Mouse (Mus musculus) kidney, postnatal 0 days (tissue): Measurements from ENCODE around the gene Fgfr2. TPM values are rescaled to one million over a fixed set of nuclear protein-coding genes. Genes with fewer than 3 reads are reported as not detected.

Experiments
- ATAC-seq: fragments of 200-750 bp; cut with Nextera tagmentation; replicated peaks from 2 replicates; pipeline ENCODE4 v1.8.0; 2017; ENCODE audit warnings: low read depth, moderate number of reproducible peaks, moderate TSS enrichment, moderate library complexity; ENCODE audit not compliant: low FRiP score
- DNase-seq: peaks from one replicate; pipeline ENCODE4 v3.0.0-alpha.2; 2016; ENCODE audit warnings: low spot score
- H3K27ac ChIP-seq: fragments of 300-500 bp; sonication (generic); 2 replicates; pipeline ENCODE4 v1.5.1; 2014; ENCODE audit warnings: mild to moderate bottlenecking
- H3K27me3 ChIP-seq: fragments of 300-500 bp; sonication (generic); 2 replicates; pipeline ENCODE4 v1.6.1; 2014; ENCODE audit warnings: low read length, mixed read lengths; ENCODE audit not compliant: insufficient read depth
- H3K36me3 ChIP-seq: fragments of 300-500 bp; sonication (generic); 2 replicates; pipeline ENCODE4 v1.6.1; 2014; ENCODE audit warnings: low read length, mixed read lengths; ENCODE audit not compliant: insufficient read depth
- H3K4me1 ChIP-seq: fragments of 300-500 bp; sonication (generic); replicated peaks from 2 replicates; pipeline ENCODE4 v1.6.1; 2014; ENCODE audit warnings: antibody characterized with exemption, low read length, mixed read lengths; ENCODE audit not compliant: insufficient read depth
- H3K4me2 ChIP-seq: fragments of 300-500 bp; sonication (generic); 2 replicates; pipeline ENCODE4 v1.6.1; 2014; ENCODE audit warnings: mild to moderate bottlenecking, low read length, moderate library complexity, mixed read lengths
- H3K4me3 ChIP-seq: fragments of 300-500 bp; sonication (generic); replicated peaks from 2 replicates; pipeline ENCODE4 v1.5.1; 2014; ENCODE audit warnings: low read depth, low read length
- H3K9ac ChIP-seq: fragments of 300-500 bp; sonication (generic); 2 replicates; pipeline ENCODE4 v1.6.1; 2014; ENCODE audit warnings: low read depth, low read length
- H3K9me3 ChIP-seq: fragments of 300-500 bp; sonication (generic); replicated peaks from 2 replicates; pipeline ENCODE4 v1.6.1; 2016; ENCODE audit warnings: low read length, inconsistent platforms, mixed read lengths
- CTCF ChIP-seq: IDR thresholded peaks from 2 replicates; pipeline ENCODE4 v1.5.1; 2016; ENCODE audit warnings: antibody characterized with exemption, low read depth, mild to moderate bottlenecking, moderate library complexity
- WGBS: fragments of 180-500 bp; shearing (Covaris S2); extraction: QIAGEN DNeasy Blood & Tissue Kit; methylation state at CpG from one replicate; pipeline ENCODE4 v1.1.7; 2014; 5-methylcytosine and 5-hydroxymethylcytosine counted together
- polyA plus RNA-seq: library from polyadenylated mRNA; unstranded; fragments of >200 nt; fragmentation: Nextera tagmentation; extraction: Ambion mirVana; gene quantifications from 2 replicates; pipeline ENCODE4 v1.2.1, GENCODE M21; 2015

Fgfr2 gene
- polyA plus RNA-seq, 1 experiment from 2014 or later: 79.8 TPM

DNA sequence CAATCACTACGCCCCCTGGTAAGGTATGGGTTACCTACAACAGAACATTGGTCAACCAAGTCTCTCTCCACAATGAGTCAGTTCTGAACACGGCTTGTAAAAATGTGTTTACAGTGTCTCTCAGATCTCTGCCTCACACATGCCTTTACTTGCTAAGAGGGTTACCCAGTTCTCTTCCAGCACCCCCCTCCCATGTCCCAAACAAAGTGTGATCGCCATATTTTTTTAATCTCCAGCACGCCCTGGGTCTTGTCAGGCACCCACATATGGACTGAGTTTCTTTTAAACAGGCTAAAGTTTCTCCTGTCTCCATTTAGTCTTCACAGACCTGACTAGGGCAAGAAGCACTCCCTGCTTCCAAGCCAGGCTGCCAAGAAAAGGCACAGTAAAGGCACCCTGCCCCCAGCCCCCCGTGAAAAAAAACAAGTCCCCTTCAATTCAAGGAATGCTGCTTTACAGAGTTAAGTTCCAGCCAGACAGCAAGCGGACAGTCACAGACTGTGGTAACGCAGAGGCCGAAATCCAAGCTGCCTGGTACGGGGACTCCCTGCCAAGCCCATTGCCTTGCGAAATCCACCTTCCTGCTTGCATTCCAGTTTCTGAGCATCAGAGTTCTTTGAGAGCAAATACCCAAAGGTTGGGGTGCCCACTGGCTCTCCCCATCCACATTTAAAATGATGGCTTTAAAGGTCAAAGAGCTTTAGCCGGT lies 2834.3 kb downstream of the Fgfr2 start:
- DNase-seq (peak; percentile 63), ATAC-seq (no peak)
- Histone ChIP-seq H3K36me3 (no peaks in the 10 kb centered on the region), H3K4me3 (no peak overlapping the region), H3K9me3 (no peaks in the 10 kb centered on the region), H3K27me3 (no peaks in the 10 kb centered on the region), H3K27ac (peak overlapping the region; percentile 47; the same call in 1 of the 2 replicates), H3K9ac (no peak overlapping the region), H3K4me1 (peaks cover 18% of the 10 kb centered on the region), H3K4me2 (peak overlapping the region; percentile 27; the same call in 1 of the 2 replicates)
- no peak for TF ChIP-seq CTCF
- WGBS: 53% methylated on average over 11 of the region's 11 CpGs

DNA sequence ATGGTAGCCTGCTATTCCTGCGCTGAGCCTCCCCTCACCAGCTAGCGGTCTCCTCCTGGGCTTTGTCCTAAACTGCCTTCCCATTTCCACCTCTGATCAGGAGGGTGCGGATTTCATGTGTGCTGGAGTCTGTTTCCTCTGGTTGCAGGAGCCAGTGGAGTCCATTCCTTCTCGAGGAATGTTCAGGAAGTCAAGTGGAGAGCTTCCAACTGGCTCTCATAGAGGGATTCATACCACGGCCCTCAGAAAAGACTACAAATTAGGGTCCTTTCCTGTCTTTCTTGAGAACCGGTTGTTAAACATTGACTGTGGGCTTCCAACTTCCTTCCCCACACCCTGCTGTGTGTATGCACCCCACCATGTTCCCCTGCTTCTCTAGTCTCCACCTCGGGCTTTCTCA lies 2834.9 kb downstream of the Fgfr2 start:
- H3K4me3 ChIP-seq: no peak overlapping the region
- no peak overlapping the region for H3K4me2 ChIP-seq

GRCm38 (mm10) chr7:130278738-130279705 lies 2844.1 kb downstream of the Fgfr2 start:
- TF ChIP-seq CTCF: no peak
- Histone ChIP-seq H3K4me1 (peaks cover 11% of the 10 kb centered on the region), H3K9me3 (no peaks in the 10 kb centered on the region), H3K27ac (peak overlapping the region; percentile 83), H3K9ac (no peak overlapping the region), H3K4me2 (no peak overlapping the region), H3K36me3 (no peaks in the 10 kb centered on the region), H3K4me3 (no peak overlapping the region), H3K27me3 (no peaks in the 10 kb centered on the region)
- DNase-seq (peak; percentile 94), ATAC-seq (peak; percentile 44; the same call in 1 of the 2 replicates)
- 11% methylated on average over 19 of the region's 19 CpGs for whole genome bisulfite sequencing

More for the DNA sequence above, 2834.9 kb downstream of the Fgfr2 start:
- WGBS: 50% methylated on average over 7 of the region's 7 CpGs
- peaks cover 18% of the 10 kb centered on the region for H3K4me1 ChIP-seq
- DNase-seq (peak; percentile 69), ATAC-seq (no peak)
- no peaks in the 10 kb centered on the region for H3K36me3 ChIP-seq
- H3K9me3 ChIP-seq: no peaks in the 10 kb centered on the region
- no peak overlapping the region for H3K9ac ChIP-seq
- TF ChIP-seq CTCF: no peak
- no peaks in the 10 kb centered on the region for H3K27me3 ChIP-seq
- H3K27ac ChIP-seq: 0 out of 2 replicates have a peak overlapping the region, but pooled peaks have one; percentile 32

DNA sequence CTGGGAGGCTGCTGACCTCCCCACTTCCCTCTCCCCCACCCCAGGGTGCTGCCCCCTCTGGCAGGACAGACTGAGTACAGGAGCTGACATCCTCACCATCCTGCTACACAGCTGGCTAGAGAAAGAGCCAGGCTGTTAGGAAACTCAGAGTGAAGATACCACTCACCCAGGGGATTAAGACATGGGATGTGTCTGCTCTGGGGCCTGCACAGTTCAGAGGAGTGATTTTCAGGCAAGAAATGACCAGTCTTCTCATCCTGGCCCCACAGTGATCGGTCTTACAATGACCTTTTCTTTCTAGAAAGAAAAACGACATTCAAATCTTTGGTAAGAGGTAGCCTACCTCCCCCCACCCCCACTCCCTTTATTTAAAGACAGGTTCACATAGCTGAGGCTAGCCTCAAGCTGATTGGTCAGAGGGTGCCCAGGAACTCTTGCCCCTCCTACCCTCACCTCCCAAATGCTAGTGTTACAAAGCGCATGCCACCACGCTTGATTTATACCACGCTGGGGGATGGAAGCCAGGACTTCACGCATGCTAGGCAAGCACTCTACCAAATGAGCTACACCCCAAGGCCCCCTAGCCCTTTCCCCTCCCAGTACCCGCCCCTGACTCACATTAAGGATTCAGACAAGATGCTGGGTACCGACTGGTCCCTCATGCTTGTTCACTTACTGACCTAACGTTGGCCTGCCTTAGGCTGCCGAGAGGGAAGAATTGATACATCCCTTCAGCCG lies 2845.0 kb downstream of the Fgfr2 start:
- no peak overlapping the region for H3K4me2 ChIP-seq
- TF ChIP-seq CTCF: peak; percentile 36; the same call in 1 of the 2 replicates
- H3K4me3 ChIP-seq: no peak overlapping the region
- H3K9ac ChIP-seq: no peak overlapping the region
- H3K27me3 ChIP-seq: no peaks in the 10 kb centered on the region
- 24% methylated on average over 11 of the region's 11 CpGs for WGBS
- peaks cover 11% of the 10 kb centered on the region for H3K4me1 ChIP-seq
- H3K27ac ChIP-seq: peak overlapping the region; percentile 83
- ATAC-seq: peak; percentile 78
- DNase-seq: peak; percentile 88
- no peaks in the 10 kb centered on the region for H3K36me3 ChIP-seq
- H3K9me3 ChIP-seq: no peaks in the 10 kb centered on the region

GRCm38 (mm10) chr7:130273265-130273664 lies 2849.9 kb downstream of the Fgfr2 start:
- H3K27me3 ChIP-seq: no peaks in the 10 kb centered on the region
- no peak overlapping the region for H3K27ac ChIP-seq
- WGBS: 8% methylated on average over 16 of the region's 16 CpGs
- H3K9ac ChIP-seq: no peak overlapping the region
- no peaks in the 10 kb centered on the region for H3K36me3 ChIP-seq
- no peaks in the 10 kb centered on the region for H3K9me3 ChIP-seq
- H3K4me2 ChIP-seq: no peak overlapping the region
- DNase-seq: peak; percentile 87
- ATAC-seq: peak; percentile 50; the same call in 1 of the 2 replicates
- no peaks in the 10 kb centered on the region for H3K4me1 ChIP-seq
- TF ChIP-seq CTCF: peak; percentile 95
- H3K4me3 ChIP-seq: no peak overlapping the region

DNA sequence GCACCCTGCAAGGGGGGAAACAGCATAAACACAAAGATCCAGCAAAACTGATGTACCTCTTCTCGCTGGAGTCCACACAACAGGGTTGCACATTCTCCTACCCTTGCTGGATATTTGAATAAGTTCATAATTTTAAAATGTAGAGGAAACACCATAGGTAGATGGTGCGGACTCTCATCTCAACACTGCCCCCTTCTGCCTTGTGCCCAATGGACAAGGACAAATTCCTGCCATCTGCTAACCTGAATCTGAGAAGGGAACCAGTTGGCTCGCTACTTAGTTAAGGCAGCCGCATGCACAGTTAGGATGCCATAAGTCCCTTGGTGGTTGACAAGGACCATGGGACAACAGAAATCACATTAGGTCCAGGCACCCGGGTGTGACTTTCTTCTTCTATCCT lies 2852.3 kb downstream of the Fgfr2 start:
- H3K27me3 ChIP-seq: no peaks in the 10 kb centered on the region
- H3K27ac ChIP-seq: no peak overlapping the region
- H3K36me3 ChIP-seq: no peaks in the 10 kb centered on the region
- no peak overlapping the region for H3K9ac ChIP-seq
- TF ChIP-seq CTCF: peak; percentile 59
- H3K9me3 ChIP-seq: no peaks in the 10 kb centered on the region
- ATAC-seq (no peak), DNase-seq (no peak)
- no peaks in the 10 kb centered on the region; the same call in 1 of the 2 replicates for H3K4me1 ChIP-seq
- WGBS: 89% methylated on average over 5 of the region's 5 CpGs
- no peak overlapping the region for H3K4me2 ChIP-seq
- H3K4me3 ChIP-seq: no peak overlapping the region
